Mouse (Mus musculus): ENCODE data around the gene Srrm3. TPM values are rescaled to one million over a fixed set of nuclear protein-coding genes. Genes with fewer than 3 reads are reported as not detected.

Gene Srrm3
- polyA plus RNA-seq, 1 experiment, result not detected

DNA sequence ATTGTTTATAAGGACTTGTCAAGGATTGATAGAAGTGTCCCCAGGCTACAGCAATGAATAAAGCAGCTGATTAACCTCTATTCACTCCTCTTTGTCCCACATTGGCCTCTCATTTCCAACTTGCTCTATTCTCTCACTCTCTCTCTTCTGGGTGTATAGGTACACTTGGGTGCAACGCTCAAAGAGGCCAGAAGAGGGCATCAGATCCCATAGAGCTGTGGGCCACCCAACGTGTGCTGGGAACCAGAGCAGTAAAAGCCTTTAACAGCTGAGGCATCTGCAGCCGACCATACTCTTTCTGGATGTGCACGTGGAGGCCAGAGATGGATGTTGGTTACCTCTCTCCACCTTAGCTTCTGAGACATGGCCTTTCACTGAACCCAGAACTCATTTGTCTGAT is 3.6 kb upstream of the Srrm3 start:
- no peak for TF ChIP-seq GATA1 (IDR thresholded peaks at IDR 0.05; ENCODE audit: low read length)

DNA sequence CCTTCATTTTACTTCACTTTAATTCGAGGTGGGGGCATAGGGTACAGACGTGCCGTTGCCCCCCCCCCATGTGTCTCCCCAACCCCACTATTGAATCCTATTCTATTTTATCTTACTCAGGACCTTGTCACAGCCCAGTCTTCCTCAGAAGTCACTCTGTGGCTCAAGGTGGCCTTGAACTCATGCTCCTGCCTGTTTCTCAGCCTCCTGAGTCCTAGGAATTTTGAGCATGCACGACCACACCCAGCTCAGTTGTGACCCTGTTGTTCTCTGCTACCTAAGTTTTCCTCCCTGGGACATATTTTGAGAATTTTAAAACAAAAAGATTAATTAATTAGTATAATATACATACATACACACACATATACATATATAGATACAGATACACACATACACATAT is 3.0 kb upstream of the Srrm3 start:
- no peak for TF ChIP-seq GATA1 (IDR thresholded peaks at IDR 0.05; ENCODE audit: low read length)

GRCm38 (mm10) chr5:135804735-135805134 is 2.0 kb upstream of the Srrm3 start:
- TF ChIP-seq GATA1 (IDR thresholded peaks at IDR 0.05; ENCODE audit: low read length), result no peak

DNA sequence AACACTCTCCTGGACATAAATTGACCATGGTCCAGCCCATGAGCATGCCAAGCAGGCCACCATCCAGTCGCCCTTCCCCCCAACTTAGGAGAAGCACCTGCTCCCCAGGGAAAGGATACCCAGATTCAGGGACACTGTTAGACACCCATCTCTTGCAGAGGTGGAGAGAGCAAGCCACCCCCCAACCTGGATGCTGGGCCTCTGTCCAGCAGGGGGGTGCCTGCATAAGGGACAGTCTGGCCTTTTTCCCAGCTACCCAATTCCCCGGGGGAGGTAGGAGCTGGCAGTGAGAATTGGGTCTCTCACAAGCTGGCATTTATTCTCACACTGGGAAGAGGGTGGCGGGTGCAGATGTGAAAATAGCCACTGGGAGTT is 560 bp downstream of the Srrm3 start:
- TF ChIP-seq GATA1 (IDR thresholded peaks at IDR 0.05; ENCODE audit: low read length), result no peak

GRCm38 (mm10) chr5:135812991-135813390 is 6.3 kb downstream of the Srrm3 start:
- TF ChIP-seq GATA1 (IDR thresholded peaks at IDR 0.05; ENCODE audit: low read length), result no peak

DNA sequence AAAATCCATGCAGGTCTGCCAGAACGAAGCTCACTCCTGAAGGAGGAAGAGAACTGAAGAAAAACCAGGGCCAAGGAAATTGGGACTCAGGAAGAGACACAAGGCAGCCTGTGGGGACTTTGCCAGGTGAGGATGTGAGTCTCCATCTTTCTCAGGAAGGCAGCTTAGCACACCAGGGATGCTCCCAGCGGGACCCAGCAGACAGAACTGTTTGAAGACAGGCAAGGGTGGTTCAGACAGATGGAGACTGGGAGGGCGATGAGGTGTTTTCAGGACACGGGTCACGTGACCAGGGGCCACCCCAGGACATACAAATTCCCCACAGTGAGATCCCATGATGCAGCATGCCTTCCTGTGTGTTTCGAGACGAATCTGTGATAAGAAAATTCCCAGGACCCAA is 11.8 kb downstream of the Srrm3 start:
- TF ChIP-seq GATA1 (IDR thresholded peaks at IDR 0.05; ENCODE audit: low read length), result no peak

GRCm38 (mm10) chr5:135822316-135822944 is 15.7 kb downstream of the Srrm3 start:
- TF ChIP-seq GATA1 (IDR thresholded peaks at IDR 0.05; ENCODE audit: low read length), result no peak

- TF ChIP-seq GATA1 (IDR thresholded peaks at IDR 0.05; ENCODE audit: low read length), result no peak
Observed at GRCm38 (mm10) chr5:135824517-135824916, 17.8 kb downstream of the Srrm3 start.

DNA sequence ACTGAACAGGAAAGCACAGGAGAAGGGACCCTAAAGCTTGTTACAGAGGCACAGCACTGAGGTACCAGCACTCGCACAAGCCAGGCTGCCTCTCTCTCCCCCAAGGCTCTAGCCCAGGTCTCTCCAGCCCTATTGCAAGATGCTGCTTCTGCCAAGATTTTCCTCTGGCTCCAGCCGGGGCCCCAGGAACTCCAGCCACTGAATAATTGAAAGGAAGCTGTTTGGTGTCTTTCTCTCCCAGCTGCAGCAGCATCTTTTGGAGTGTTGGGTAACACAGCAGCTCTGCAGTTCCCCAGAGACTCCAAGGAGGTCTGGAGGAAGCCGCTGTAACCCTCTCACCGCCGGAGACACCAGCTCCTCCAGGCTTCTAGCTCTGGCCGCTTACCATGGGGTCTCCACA is 19.5 kb downstream of the Srrm3 start:
- TF ChIP-seq GATA1 (IDR thresholded peaks at IDR 0.05; ENCODE audit: low read length), result no peak

DNA sequence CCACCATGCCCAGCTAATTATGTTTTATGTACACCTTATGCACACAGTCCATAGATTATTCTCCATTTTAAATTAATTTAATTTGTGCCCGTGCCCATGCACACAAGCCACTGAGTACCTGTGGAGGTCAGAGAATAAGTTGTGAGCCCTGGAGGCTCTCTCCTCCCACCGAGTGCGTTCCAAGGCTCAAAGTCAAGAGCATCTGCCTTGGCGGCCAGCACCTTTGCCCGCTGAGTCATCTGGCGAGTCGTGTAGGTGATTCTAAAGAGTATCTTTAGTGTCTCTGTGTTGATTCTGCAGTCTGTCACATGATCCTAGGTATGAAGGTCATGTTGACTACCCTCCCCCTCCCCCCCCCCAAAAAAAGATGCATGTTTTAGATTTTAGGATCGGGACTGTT is 22.7 kb downstream of the Srrm3 start:
- TF ChIP-seq GATA1 (IDR thresholded peaks at IDR 0.05; ENCODE audit: low read length), result no peak

GRCm38 (mm10) chr5:135832729-135833128 is 26.0 kb downstream of the Srrm3 start:
- TF ChIP-seq GATA1 (IDR thresholded peaks at IDR 0.05; ENCODE audit: low read length), result no peak

GRCm38 (mm10) chr5:135834769-135835491 is 28.2 kb downstream of the Srrm3 start:
- TF ChIP-seq GATA1 (IDR thresholded peaks at IDR 0.05; ENCODE audit: low read length), result no peak

GRCm38 (mm10) chr5:135835492-135835858 is 28.8 kb downstream of the Srrm3 start:
- TF ChIP-seq GATA1 (IDR thresholded peaks at IDR 0.05; ENCODE audit: low read length), result no peak

- TF ChIP-seq GATA1 (IDR thresholded peaks at IDR 0.05; ENCODE audit: low read length), result no peak
Observed at GRCm38 (mm10) chr5:135835981-135836380, 29.3 kb downstream of the Srrm3 start.

GRCm38 (mm10) chr5:135841651-135842050 is 35.0 kb downstream of the Srrm3 start:
- TF ChIP-seq GATA1 (IDR thresholded peaks at IDR 0.05; ENCODE audit: low read length), result no peak

- TF ChIP-seq GATA1 (IDR thresholded peaks at IDR 0.05; ENCODE audit: low read length), result no peak
Observed at GRCm38 (mm10) chr5:135843418-135843817, 36.7 kb downstream of the Srrm3 start.

- TF ChIP-seq GATA1 (IDR thresholded peaks at IDR 0.05; ENCODE audit: low read length), result no peak
Observed at GRCm38 (mm10) chr5:135845676-135846320, 39.1 kb downstream of the Srrm3 start.

Data from G1E-ER4 (cell line).